Mouse (Mus musculus) frontal cortex, postnatal 14 days (tissue): ENCODE data around the gene A430078G23Rik.

Source experiments
- DNase-seq, 2 experiments: peaks; one replicate each; pipeline ENCODE4 v3.0.0; 2022; ENCODE audit warnings: low spot score in 2 of 2

A430078G23Rik gene

GRCm38 (mm10) chr8:3348142-3348823 is 4.9 kb upstream of the A430078G23Rik start:
- DNase-seq = no peak

GRCm38 (mm10) chr8:3350747-3351146 is 2.5 kb upstream of the A430078G23Rik start:
- DNase-seq = no peak

- DNase-seq = no peak
Observed at GRCm38 (mm10) chr8:3352715-3353114, 500 bp upstream of the A430078G23Rik start.

DNA sequence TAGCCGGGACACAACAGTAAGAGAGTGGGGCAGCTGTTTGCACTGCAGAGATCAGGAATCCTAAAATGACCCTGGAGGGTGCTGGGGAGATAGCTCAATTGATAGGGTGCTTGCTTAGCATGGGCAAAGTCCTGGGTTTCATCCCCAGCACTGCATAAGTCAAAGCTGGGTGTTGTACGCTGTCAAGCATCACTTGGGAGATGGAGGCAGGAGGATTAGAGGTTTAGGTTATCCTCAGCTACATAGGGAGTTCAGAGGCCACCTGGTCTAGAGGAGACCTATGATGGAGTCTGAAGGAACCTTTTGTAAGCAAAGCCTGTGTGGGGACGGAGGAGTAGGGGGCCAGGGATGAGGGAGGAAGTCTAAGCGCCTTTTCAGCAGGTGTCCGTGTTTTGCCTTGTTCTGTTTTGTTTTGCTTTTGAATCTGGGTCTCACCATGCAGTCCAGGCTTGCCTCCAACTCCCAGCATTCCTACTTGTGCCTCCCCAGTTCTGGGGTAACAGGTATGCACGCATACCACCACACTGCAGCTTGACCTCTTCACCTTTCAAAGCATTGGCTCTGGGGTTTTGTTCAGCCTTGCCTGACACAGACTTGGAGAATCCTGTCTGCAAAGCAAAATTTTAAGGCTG is 712 bp downstream of the A430078G23Rik start:
- no peak for DNase-seq

DNA sequence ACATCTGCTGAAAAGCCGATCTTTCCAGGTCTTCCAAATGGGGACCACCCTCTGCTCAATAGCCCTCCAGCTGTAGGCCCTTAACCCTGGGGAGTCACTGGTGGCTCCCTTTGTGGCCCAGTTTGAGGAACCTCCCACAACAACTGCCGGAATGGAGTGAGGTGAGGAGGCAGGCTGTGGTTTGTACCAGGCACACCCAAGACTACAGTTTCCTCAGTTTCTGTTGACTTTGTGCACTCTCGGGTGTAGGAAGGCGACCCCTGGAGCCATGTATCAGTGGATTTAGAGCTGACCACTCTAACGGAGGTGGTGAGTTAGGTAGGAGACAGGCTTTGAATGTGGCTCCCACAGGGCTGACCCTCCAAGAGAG is 1.2 kb downstream of the A430078G23Rik start:
- no peak for DNase-seq

GRCm38 (mm10) chr8:3355586-3355985 is 2.4 kb downstream of the A430078G23Rik start:
- DNase-seq = no peak

DNA sequence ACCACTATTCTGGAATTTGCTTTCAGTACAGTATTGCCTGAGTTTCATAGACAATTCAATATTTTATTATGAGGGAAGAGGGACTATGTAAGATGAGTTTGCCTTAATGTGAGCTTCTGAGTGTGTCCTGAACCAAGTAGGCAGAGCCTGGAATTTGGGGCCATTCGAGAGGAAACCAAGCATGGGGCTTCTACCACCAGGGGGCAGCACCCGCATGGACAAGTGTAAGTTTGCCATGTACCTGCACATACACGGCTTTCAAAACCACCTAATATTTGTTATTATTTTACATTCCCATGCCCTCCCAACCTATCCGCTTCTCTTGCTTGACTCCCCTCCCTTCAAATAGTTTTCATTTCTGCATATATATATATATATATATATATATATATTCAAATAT is 4.8 kb downstream of the A430078G23Rik start:
- DNase-seq = peak; percentile 22 to 73

GRCm38 (mm10) chr8:3367086-3367485 is 13.9 kb downstream of the A430078G23Rik start:
- no peak for DNase-seq

GRCm38 (mm10) chr8:3368091-3368490 is 14.9 kb downstream of the A430078G23Rik start:
- DNase-seq = no peak

GRCm38 (mm10) chr8:3375748-3376147 is 22.5 kb downstream of the A430078G23Rik start:
- no peak for DNase-seq

DNA sequence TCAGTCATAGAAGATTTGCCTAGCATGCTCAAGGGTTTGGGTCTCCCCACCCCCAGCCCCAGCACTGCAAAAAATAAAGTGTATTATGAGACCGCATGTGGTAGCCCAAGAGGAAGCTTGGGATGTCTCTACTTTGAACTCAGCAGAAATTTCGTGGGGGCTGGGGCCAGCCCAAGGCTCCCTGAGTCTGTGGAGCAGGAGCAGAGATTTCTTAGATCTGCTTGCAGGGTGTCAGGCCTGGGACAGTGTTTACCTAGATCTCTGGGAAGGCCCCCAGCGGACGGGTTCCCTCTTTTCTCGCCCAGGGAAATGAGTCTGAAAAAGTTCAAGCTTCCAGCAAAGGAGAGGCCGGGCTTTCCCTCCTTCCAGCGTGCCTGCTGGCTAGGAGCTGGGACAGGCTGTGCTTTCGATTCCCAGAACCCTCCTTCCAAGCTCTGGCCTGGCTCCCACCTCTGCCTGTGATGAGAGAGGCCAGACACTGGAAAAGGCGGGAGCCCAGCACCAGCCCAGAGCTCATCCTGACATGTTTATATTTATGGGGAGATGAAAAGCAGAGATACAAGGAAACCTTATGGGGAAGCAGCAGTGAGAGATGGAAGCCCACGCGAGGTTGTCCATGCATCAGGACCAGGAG is 23.5 kb downstream of the A430078G23Rik start:
- no peak for DNase-seq

DNA sequence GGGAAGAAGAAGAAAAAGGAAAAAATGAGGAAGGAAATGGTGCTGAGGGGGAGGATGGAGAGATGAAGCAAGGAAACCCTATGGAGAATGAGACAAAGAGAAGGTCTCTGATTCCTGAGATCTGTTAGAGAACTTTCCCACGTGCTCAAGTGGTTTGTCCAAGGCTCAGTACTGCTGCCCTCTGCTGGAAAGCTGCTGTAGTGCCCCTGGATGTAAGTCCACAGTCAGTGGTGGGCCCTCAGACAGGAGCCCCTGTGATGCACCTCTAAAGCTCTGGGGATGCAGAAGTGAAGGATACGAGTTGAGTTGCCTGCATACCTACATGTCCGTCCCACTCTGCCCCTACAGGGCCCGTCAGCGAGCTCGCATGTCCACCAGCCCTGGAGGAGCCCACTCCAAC is 34.1 kb downstream of the A430078G23Rik start:
- peak in 1 of 2 experiments; percentile 55 for DNase-seq

- no peak for DNase-seq
Observed at GRCm38 (mm10) chr8:3388591-3389338, 35.5 kb downstream of the A430078G23Rik start.

DNA sequence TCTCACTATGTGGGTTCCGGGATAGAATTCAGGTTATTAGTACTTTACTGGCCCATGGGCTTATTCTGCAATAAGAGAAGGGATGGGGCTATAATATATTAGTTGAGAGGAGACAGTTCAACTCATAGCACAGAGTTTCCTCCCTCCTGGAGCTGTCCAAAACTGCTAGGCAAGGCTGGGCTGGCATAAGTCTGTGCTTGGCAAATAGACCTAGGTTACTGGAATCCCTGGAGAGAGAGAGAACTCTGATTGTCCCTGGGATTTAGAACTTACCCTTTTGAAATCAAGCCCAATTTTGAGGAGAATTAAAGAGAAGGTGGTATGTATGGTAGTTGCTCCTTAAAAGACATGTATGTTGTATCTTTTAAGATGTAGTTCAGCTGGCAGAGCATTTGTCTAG is 36.3 kb downstream of the A430078G23Rik start:
- DNase-seq = no peak

- DNase-seq = no peak
Observed at GRCm38 (mm10) chr8:3392293-3392692, 39.1 kb downstream of the A430078G23Rik start.

DNA sequence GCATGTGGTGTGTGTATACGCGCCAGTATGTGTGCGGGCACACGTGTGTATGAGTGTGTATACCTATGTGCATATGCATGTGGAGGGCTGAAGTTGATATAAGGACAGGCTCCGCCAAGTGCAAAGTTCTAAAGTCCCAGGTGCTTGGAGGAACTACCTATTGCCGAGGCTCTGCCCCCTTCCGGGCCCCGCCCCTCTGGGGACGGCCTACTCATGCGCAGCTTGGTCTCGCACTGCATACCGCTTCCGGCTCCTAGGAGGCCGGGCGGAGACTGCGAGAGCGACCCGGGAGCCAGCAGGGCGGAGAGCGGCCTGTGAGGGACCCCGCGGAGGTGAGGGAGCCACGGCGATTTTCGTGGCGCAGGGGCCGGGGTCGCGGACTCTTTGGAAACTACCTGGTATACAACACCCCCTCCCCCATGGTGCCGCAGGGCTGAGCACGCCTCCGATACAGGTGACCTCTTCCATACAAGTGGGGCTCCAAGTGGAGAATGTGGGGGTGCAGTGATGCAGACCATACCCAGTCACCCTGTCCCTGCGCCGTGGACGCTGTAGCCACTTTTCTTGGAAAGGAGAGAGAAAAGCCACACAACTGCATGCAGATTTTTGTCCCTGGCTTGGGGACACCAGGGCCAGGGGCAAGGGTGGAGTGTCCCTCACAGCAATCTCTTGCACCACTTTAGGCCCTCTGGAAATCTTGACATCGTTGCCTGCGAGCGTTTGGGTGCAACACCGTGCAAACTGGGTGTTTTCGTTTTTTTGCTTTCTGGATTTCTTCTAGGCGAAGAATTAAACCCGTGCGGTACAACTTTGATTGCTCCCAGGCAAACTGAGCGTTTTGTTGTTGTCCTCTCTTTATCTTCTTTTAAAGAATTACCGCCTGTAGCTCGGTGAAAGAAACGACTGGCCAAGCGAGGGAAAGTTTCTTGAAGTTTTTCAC is 39.8 kb downstream of the A430078G23Rik start, which contains the start of gene Arhgef18:
Gene Arhgef18 (plus strand): TSS at position 236 of the 940 bp plus-strand sequence.
- DNase-seq = peak; percentile 61 to 80

DNA sequence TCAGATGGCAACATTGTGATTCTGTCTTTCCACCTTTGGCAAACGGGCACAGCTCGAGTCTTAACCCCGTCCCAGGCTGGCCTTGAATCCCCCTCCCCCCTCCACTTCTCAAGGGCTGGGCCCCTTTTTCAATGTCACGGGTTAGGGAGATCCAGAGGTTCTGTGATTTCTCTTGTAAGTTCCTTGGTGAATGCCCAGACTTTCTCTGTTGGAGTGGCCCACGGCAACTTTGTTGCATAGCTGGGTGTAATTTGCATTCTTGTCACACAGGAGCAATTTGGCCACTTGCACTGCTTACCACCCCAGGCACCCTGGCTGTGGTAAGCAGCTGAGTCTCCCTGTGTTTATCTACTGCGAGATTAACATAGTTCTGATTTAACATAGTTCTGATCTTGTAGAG is 41.4 kb downstream of the A430078G23Rik start:
- DNase-seq = no peak

GRCm38 (mm10) chr8:3395246-3395645 is 42.0 kb downstream of the A430078G23Rik start:
- no peak for DNase-seq

DNA sequence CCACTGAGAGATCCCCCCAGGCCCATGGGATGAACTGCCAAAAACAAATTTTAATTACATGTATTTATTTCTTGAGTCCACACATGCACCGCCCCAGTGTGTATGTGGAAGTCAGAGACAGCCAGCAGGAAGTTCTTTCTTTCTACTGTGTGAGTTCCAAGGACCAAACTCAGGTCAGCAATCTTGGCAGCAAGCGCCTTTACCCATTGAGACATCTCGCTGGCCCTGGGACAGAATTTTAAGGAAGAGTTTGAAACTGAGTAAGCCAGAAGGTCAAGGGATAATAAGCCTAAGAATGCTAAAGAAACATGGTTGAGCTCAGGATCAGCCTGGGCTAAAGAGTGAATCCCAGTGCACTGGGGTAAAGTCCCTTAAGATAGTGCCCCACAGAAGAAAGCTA is 44.4 kb downstream of the A430078G23Rik start:
- DNase-seq = no peak

- DNase-seq = no peak
Observed at GRCm38 (mm10) chr8:3400509-3400908, 47.3 kb downstream of the A430078G23Rik start.

DNA sequence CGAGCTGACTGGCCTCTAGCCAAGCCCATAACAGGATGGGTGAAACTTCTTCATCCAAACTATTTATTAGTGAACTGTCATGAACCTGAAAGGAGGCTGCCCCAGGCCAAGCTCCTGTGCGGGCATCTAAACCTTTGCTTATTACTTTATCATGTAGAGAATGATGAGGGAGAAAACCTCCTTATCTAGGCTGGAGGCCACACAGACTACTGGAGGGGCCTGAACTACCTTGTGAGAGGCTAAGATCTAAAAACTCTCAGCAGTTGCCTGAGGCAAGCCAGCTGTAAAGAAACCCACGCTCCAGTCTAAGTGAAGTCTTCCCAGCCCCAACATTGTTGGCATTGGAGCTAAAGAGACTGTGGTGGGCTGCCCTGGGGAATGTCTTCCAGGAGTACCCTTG is 54.2 kb downstream of the A430078G23Rik start:
- DNase-seq = no peak
